Mouse (Mus musculus): ENCODE results near the gene Cuedc2. TPM values are rescaled to one million over a fixed set of nuclear protein-coding genes. Genes with fewer than 3 reads are reported as not detected.
A peak's percentile ranks its signal among the peaks of the same experiment; 100 is the strongest.

Cuedc2 gene
- polyA plus RNA-seq, 1 experiment, result 65.5 TPM

DNA sequence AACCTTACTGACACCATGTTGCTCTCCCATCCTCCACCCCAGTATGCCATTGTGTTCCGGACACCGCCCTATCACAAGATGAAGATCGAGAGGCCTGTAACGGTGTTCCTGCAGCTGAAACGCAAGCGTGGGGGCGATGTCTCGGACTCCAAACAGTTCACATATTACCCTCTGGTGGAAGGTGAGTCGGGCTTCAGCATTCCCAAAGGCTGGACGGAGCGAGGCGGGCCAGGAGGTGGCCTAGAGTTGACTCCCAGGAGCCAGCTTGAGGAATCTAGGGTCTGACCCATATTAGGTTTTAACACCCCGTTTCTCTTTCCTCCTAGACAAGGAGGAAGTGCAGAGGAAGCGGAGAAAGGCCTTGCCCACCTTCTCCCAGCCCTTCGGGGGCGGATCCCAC, 30.2 kb downstream of the Cuedc2 start:
- Histone ChIP-seq H3K36me3 (ENCODE audit: control insufficient read depth, insufficient read depth, low read length, poor library complexity, severe bottlenecking) (no peaks in the 10 kb centered on the region), H3K27ac (ENCODE audit: insufficient read depth, low read length) (no peak overlapping the region), H3K9ac (ENCODE audit: low read depth, poor library complexity, severe bottlenecking) (0 out of 2 replicates have a peak overlapping the region, but pooled peaks have one; percentile 17)

DNA sequence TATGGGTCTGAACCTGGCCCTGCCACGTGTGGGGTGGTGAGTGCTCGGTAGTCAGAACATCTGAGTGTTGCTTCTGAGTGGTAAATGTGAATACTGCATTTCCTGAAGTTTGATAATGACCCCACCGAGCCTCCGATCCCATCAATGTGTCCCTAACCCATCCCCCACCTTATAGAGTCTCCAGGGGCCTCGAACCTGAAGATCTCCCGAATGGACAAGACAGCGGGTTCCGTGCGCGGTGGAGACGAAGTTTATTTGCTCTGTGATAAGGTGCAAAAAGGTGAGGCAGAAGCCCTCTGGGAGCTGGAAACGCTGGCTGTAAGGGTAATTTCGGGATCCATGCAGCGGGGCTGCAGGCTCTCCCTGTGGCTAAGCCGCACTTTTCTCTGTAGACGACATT, 30.7 kb downstream of the Cuedc2 start:
- Histone ChIP-seq H3K4me1 (ENCODE audit: control insufficient read depth, insufficient read depth, low read length) (no peaks in the 10 kb centered on the region), H3K27ac (ENCODE audit: insufficient read depth, low read length) (no peak overlapping the region), H3K36me3 (ENCODE audit: control insufficient read depth, insufficient read depth, low read length, poor library complexity, severe bottlenecking) (no peaks in the 10 kb centered on the region), H3K9me3 (replicated peaks; ENCODE audit: control insufficient read depth, insufficient read depth, low read length, poor library complexity, severe bottlenecking) (no peaks in the 10 kb centered on the region), H3K9ac (ENCODE audit: low read depth, poor library complexity, severe bottlenecking) (no peak overlapping the region), H3K27me3 (ENCODE audit: control insufficient read depth, insufficient read depth, low read length, poor library complexity, severe bottlenecking) (no peaks in the 10 kb centered on the region), H3K4me3 (ENCODE audit: low read depth, low read length) (no peak overlapping the region)
- no peak for TF ChIP-seq EP300 (IDR thresholded peaks at IDR 0.05; ENCODE audit: insufficient read depth, low read depth, low read length)
- no peak for TF ChIP-seq CTCF (IDR thresholded peaks at IDR 0.05; ENCODE audit: low read depth, low read length)
- no peak for TF ChIP-seq POLR2A (IDR thresholded peaks at IDR 0.05; ENCODE audit: insufficient read depth, low read length)

More for the DNA sequence above, 30.2 kb downstream of the Cuedc2 start:
- no peaks in the 10 kb centered on the region for H3K9me3 ChIP-seq (replicated peaks; ENCODE audit: control insufficient read depth, insufficient read depth, low read length, poor library complexity, severe bottlenecking)
- no peaks in the 10 kb centered on the region for H3K27me3 ChIP-seq (ENCODE audit: control insufficient read depth, insufficient read depth, low read length, poor library complexity, severe bottlenecking)
- no peak for TF ChIP-seq EP300 (IDR thresholded peaks at IDR 0.05; ENCODE audit: insufficient read depth, low read depth, low read length)
- no peak for TF ChIP-seq CTCF (IDR thresholded peaks at IDR 0.05; ENCODE audit: low read depth, low read length)
- no peak for TF ChIP-seq POLR2A (IDR thresholded peaks at IDR 0.05; ENCODE audit: insufficient read depth, low read length)
- H3K4me3 ChIP-seq (ENCODE audit: low read depth, low read length), result no peak overlapping the region; the same call in 1 of the 2 replicates
- no peaks in the 10 kb centered on the region for H3K4me1 ChIP-seq (ENCODE audit: control insufficient read depth, insufficient read depth, low read length)

DNA sequence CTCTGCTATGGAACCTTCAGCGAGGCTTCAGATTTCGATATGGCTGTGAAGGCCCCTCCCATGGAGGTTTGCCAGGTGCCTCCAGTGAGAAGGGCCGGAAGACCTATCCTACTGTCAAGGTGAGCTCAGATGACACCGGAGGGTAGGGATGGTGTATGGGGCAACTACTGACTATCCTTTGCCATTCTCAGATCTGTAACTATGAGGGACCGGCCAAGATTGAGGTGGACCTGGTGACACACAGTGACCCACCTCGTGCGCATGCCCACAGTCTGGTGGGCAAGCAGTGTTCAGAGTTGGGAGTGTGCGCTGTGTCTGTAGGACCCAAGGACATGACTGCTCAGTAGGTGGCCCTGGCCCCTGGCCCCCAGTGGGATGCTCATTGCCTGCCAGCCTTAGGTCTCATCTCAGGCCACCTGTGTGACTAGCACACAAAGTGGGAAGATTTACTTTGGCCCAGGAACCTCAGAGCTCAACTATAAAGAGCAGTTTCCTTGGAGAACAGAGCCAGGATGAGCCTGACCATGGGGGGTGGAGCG, 31.7 kb downstream of the Cuedc2 start:
- no peak overlapping the region for H3K4me3 ChIP-seq (ENCODE audit: low read depth, low read length)
- no peaks in the 10 kb centered on the region for H3K9me3 ChIP-seq (replicated peaks; ENCODE audit: control insufficient read depth, insufficient read depth, low read length, poor library complexity, severe bottlenecking)
- no peak overlapping the region for H3K9ac ChIP-seq (ENCODE audit: low read depth, poor library complexity, severe bottlenecking)
- H3K36me3 ChIP-seq (ENCODE audit: control insufficient read depth, insufficient read depth, low read length, poor library complexity, severe bottlenecking), result no peaks in the 10 kb centered on the region
- TF ChIP-seq CTCF (IDR thresholded peaks at IDR 0.05; ENCODE audit: low read depth, low read length) (no peak), EP300 (IDR thresholded peaks at IDR 0.05; ENCODE audit: insufficient read depth, low read depth, low read length) (no peak), POLR2A (IDR thresholded peaks at IDR 0.05; ENCODE audit: insufficient read depth, low read length) (no peak)
- H3K27me3 ChIP-seq (ENCODE audit: control insufficient read depth, insufficient read depth, low read length, poor library complexity, severe bottlenecking), result no peaks in the 10 kb centered on the region
- H3K4me1 ChIP-seq (ENCODE audit: control insufficient read depth, insufficient read depth, low read length), result no peaks in the 10 kb centered on the region
- no peak overlapping the region for H3K27ac ChIP-seq (ENCODE audit: insufficient read depth, low read length)

DNA sequence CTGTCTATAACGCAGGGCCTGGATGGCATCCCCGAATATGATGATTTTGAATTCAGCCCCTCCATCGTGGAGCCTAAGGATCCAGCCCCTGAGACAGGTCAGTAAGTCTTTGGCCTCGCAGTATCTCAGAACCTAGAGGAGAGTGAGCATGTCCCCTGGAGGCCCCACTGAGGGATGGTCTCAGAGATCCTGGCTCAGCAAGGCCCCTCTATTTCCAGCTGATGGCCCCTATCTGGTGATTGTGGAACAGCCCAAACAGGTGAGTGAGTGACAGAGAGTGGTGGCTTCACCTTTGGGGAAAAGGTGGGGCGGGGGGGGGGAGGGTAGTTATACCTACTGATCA, 32.3 kb downstream of the Cuedc2 start:
- no peak for TF ChIP-seq CTCF (IDR thresholded peaks at IDR 0.05; ENCODE audit: low read depth, low read length)
- Histone ChIP-seq H3K4me1 (ENCODE audit: control insufficient read depth, insufficient read depth, low read length) (no peaks in the 10 kb centered on the region), H3K9ac (ENCODE audit: low read depth, poor library complexity, severe bottlenecking) (peak overlapping the region; percentile 57), H3K27me3 (ENCODE audit: control insufficient read depth, insufficient read depth, low read length, poor library complexity, severe bottlenecking) (no peaks in the 10 kb centered on the region), H3K9me3 (replicated peaks; ENCODE audit: control insufficient read depth, insufficient read depth, low read length, poor library complexity, severe bottlenecking) (no peaks in the 10 kb centered on the region), H3K36me3 (ENCODE audit: control insufficient read depth, insufficient read depth, low read length, poor library complexity, severe bottlenecking) (no peaks in the 10 kb centered on the region), H3K4me3 (ENCODE audit: low read depth, low read length) (peak overlapping the region; percentile 46), H3K27ac (ENCODE audit: insufficient read depth, low read length) (no peak overlapping the region)

DNA sequence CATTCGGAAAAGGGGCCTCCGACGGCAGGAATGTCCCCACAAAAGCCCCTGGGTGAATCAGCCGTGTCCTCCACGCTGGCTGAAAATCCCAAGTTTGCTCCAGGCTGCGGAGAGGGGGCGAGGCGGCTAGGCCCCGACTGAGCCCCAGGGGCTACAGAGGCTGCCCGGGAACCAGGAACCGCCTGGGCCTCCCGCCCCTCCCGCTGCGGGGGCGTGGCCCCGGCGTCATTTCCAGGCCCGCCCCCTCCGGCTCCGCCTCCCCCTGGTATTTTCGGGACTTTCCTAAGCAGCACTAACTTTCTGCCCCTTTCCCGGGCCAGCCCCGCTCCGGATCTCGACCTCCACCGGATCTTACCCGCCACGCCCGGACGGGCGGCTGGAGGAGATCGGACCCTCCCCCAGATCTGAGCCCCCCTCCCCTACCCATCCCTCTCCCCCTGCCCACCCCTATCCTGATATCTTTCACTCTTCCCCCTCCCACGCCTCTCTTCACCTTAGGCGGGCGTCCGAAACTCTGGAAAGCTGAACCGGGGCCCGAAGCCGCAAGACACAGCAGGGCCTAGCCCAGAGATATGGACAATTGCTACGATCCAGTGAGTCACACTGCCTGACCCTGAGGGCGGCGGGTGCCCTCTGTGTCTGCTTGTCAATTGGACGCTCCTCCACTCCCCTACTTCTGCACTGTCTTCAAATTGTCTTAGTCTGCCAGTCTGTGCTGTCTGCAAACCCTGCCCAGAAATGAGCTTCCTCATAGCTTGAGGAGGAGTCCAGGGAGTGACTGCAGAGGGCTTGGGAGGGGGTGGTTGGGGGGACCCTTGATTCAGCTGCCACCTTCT, 32.9 kb downstream of the Cuedc2 start:
- peak; percentile 71 for TF ChIP-seq POLR2A (IDR thresholded peaks at IDR 0.05; ENCODE audit: insufficient read depth, low read length)
- TF ChIP-seq EP300 (IDR thresholded peaks at IDR 0.05; ENCODE audit: insufficient read depth, low read depth, low read length), result no peak
- TF ChIP-seq CTCF (IDR thresholded peaks at IDR 0.05; ENCODE audit: low read depth, low read length), result no peak
- Histone ChIP-seq H3K4me1 (ENCODE audit: control insufficient read depth, insufficient read depth, low read length) (no peaks in the 10 kb centered on the region), H3K27ac (ENCODE audit: insufficient read depth, low read length) (no peak overlapping the region), H3K4me3 (ENCODE audit: low read depth, low read length) (peak overlapping the region; percentile 94), H3K27me3 (ENCODE audit: control insufficient read depth, insufficient read depth, low read length, poor library complexity, severe bottlenecking) (no peaks in the 10 kb centered on the region), H3K9me3 (replicated peaks; ENCODE audit: control insufficient read depth, insufficient read depth, low read length, poor library complexity, severe bottlenecking) (no peaks in the 10 kb centered on the region), H3K36me3 (ENCODE audit: control insufficient read depth, insufficient read depth, low read length, poor library complexity, severe bottlenecking) (no peaks in the 10 kb centered on the region), H3K9ac (ENCODE audit: low read depth, poor library complexity, severe bottlenecking) (peak overlapping the region; percentile 57)

DNA sequence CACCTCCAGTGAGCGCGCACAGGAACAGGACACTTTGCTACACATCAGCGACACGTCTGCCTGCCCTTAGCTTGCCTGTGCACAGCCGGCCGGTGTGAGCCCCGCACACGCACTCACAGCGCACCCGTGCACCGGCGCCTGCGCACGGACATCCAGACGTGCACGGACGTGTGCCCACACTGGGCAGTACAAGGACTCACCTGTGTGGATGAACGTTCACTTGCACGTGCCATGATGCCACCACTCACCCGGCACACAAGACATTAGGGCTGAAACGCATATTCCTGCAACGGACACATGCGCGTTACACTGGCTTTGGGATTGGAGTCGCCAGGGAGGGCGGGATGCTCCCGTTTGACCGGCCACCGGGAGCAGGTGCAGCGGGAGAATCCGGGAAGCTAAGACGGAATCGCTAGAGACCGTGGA, 33.6 kb downstream of the Cuedc2 start:
- no peak for TF ChIP-seq POLR2A (IDR thresholded peaks at IDR 0.05; ENCODE audit: insufficient read depth, low read length)
- TF ChIP-seq CTCF (IDR thresholded peaks at IDR 0.05; ENCODE audit: low read depth, low read length), result no peak
- no peak for TF ChIP-seq EP300 (IDR thresholded peaks at IDR 0.05; ENCODE audit: insufficient read depth, low read depth, low read length)

More for the DNA sequence above, 33.6 kb downstream of the Cuedc2 start:
- H3K4me3 ChIP-seq (ENCODE audit: low read depth, low read length), result peak overlapping the region; percentile 94
- H3K27ac ChIP-seq (ENCODE audit: insufficient read depth, low read length), result no peak overlapping the region
- H3K4me1 ChIP-seq (ENCODE audit: control insufficient read depth, insufficient read depth, low read length), result no peaks in the 10 kb centered on the region
- H3K9ac ChIP-seq (ENCODE audit: low read depth, poor library complexity, severe bottlenecking), result peak overlapping the region; percentile 57
- no peaks in the 10 kb centered on the region for H3K9me3 ChIP-seq (replicated peaks; ENCODE audit: control insufficient read depth, insufficient read depth, low read length, poor library complexity, severe bottlenecking)
- no peaks in the 10 kb centered on the region for H3K27me3 ChIP-seq (ENCODE audit: control insufficient read depth, insufficient read depth, low read length, poor library complexity, severe bottlenecking)
- H3K36me3 ChIP-seq (ENCODE audit: control insufficient read depth, insufficient read depth, low read length, poor library complexity, severe bottlenecking), result no peaks in the 10 kb centered on the region

All from ES-Bruce4 (cell line).